Mouse (Mus musculus) testis, adult 2 months (tissue): ENCODE measurements at regions not wholly inside any gene's neighbourhood (a gene's known extent, or its start where the extent isn't known, plus 50 kb on each side); places are given as distances from the start of the nearest gene placed in this dataset.

ENCODE experiments used
- H3K27ac ChIP-seq: fragments of 200-500 bp; 2 replicates; pipeline ENCODE4 v1.5.1; 2012; ENCODE audit warnings: low read depth, low read length; ENCODE audit not compliant: control insufficient read depth, insufficient read depth
- H3K27me3 ChIP-seq: fragments of 200-500 bp; 2 replicates; pipeline ENCODE4 v1.6.1; 2012; ENCODE audit warnings: mild to moderate bottlenecking, low read length, moderate library complexity; ENCODE audit not compliant: control insufficient read depth, insufficient read depth
- H3K36me3 ChIP-seq: fragments of 200-500 bp; 2 replicates; pipeline ENCODE4 v1.6.1; 2012; ENCODE audit warnings: mild to moderate bottlenecking, low read length; ENCODE audit not compliant: control insufficient read depth, insufficient read depth
- H3K4me1 ChIP-seq: fragments of 200-500 bp; 2 replicates; pipeline ENCODE4 v1.6.1; 2012; ENCODE audit warnings: low read length; ENCODE audit not compliant: control insufficient read depth, insufficient read depth
- H3K4me3 ChIP-seq: fragments of 200-500 bp; 2 replicates; pipeline ENCODE4 v1.5.1; 2012; ENCODE audit warnings: low read depth, mild to moderate bottlenecking, low read length, moderate library complexity, mixed read lengths; ENCODE audit not compliant: control insufficient read depth
- CTCF ChIP-seq: fragments of 200-500 bp; IDR thresholded peaks from 2 replicates; pipeline ENCODE4 v1.5.1; 2012; ENCODE audit warnings: low read depth, mild to moderate bottlenecking, inconsistent platforms, low read length, moderate library complexity; ENCODE audit not compliant: control insufficient read depth, insufficient read depth, insufficient replicate concordance
- POLR2A ChIP-seq: fragments of 200-500 bp; IDR thresholded peaks from 2 replicates; pipeline ENCODE4 v1.6.1; 2012; ENCODE audit warnings: low read depth, mild to moderate bottlenecking, inconsistent platforms, low read length, moderate library complexity; ENCODE audit not compliant: control insufficient read depth

DNA sequence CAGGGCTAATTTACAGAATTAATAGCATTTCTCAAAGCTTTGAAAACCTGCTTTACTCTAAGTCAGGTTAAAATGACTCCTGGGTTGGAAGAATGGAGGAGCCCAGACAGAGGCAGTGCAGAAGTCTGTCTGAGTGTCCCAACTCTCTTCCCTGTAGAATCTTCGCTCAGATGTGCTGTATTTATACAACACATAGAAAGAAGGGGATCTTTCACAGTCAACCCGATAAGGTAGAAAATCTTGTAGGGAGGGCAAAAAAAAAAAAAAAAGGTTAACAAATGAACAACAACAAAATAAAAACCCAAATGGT, 134.8 kb upstream of the Ralgapa2 start:
- H3K27me3 ChIP-seq, result no peaks in the 10 kb centered on the region
- no peaks in the 10 kb centered on the region for H3K4me1 ChIP-seq
- no peak for TF ChIP-seq CTCF
- no peak for TF ChIP-seq POLR2A
- no peaks in the 10 kb centered on the region for H3K36me3 ChIP-seq
- no peak overlapping the region for H3K4me3 ChIP-seq
- no peak overlapping the region for H3K27ac ChIP-seq

DNA sequence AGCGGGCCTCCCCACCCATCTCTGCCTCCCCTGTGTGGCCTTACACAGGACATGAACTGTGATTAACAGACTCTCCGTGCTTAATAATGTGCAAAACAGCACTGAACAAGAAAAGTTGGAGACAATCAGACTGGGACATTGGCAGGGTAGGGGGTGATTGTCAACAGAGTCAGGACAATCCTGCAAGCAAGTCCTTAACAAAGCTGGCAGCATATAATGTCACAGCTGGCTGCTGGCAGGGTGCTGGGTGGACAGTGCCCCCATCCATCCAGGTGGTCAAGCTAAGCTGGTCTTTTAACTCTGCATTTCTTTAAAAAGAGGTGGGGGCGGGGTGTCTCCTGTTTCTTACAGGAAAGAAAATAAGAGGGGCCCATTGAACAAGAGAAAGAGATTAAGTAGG, 149.2 kb upstream of the Ralgapa2 start:
- Histone ChIP-seq H3K36me3 (no peaks in the 10 kb centered on the region), H3K27ac (no peak overlapping the region), H3K4me3 (no peak overlapping the region), H3K4me1 (no peaks in the 10 kb centered on the region), H3K27me3 (no peaks in the 10 kb centered on the region)
- TF ChIP-seq CTCF (no peak), POLR2A (no peak)

DNA sequence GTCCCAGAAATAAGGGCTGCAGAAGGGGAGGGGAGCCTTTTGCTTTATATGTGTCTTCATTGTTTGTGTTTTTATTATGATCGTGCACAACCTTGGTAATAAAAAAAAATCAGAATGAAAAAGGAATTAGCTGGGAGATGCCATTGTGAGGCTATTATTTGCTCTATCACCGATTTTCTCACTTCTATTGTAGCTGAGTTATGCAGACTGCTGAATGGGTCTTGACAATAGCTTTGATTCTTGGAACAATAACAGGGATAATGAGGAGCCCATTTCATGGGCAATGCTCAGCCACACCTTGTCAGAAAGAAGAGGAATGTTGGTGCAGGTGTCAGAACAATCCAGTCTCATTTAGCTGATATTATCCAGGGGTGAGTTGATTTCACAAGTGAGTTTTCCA, 160.6 kb upstream of the Ralgapa2 start:
- no peaks in the 10 kb centered on the region for H3K4me1 ChIP-seq
- H3K36me3 ChIP-seq, result no peaks in the 10 kb centered on the region
- H3K4me3 ChIP-seq, result no peak overlapping the region
- no peaks in the 10 kb centered on the region for H3K27me3 ChIP-seq
- no peak overlapping the region for H3K27ac ChIP-seq
- TF ChIP-seq CTCF (no peak), POLR2A (no peak)

GRCm38 (mm10) chr2:146681979-146682378, 169.8 kb upstream of the Ralgapa2 start:
- no peak overlapping the region for H3K4me3 ChIP-seq
- no peaks in the 10 kb centered on the region for H3K4me1 ChIP-seq
- H3K27me3 ChIP-seq, result no peaks in the 10 kb centered on the region
- no peak overlapping the region for H3K27ac ChIP-seq
- H3K36me3 ChIP-seq, result no peaks in the 10 kb centered on the region
- TF ChIP-seq CTCF (no peak), POLR2A (no peak)

- TF ChIP-seq POLR2A (no peak), CTCF (no peak)
- Histone ChIP-seq H3K36me3 (no peaks in the 10 kb centered on the region), H3K27me3 (no peaks in the 10 kb centered on the region), H3K4me3 (no peak overlapping the region), H3K4me1 (no peaks in the 10 kb centered on the region), H3K27ac (no peak overlapping the region)
These were observed 169.7 kb upstream of the Kiz start for GRCm38 (mm10) chr2:146685854-146686507.

GRCm38 (mm10) chr2:146688544-146688943, 167.1 kb upstream of the Kiz start:
- H3K36me3 ChIP-seq, result no peaks in the 10 kb centered on the region
- H3K4me1 ChIP-seq, result no peaks in the 10 kb centered on the region
- no peak for TF ChIP-seq POLR2A
- no peak for TF ChIP-seq CTCF
- H3K27me3 ChIP-seq, result no peaks in the 10 kb centered on the region
- no peak overlapping the region for H3K4me3 ChIP-seq
- H3K27ac ChIP-seq, result no peak overlapping the region

- Histone ChIP-seq H3K27me3 (no peaks in the 10 kb centered on the region), H3K4me1 (no peaks in the 10 kb centered on the region), H3K4me3 (no peak overlapping the region), H3K27ac (no peak overlapping the region), H3K36me3 (no peaks in the 10 kb centered on the region)
- TF ChIP-seq CTCF (no peak), POLR2A (no peak)
These were observed 162.2 kb upstream of the Kiz start for GRCm38 (mm10) chr2:146693484-146693883.

- TF ChIP-seq CTCF (no peak), POLR2A (no peak)
- H3K36me3 ChIP-seq, result no peaks in the 10 kb centered on the region
- no peaks in the 10 kb centered on the region for H3K27me3 ChIP-seq
- H3K4me3 ChIP-seq, result no peak overlapping the region
- no peaks in the 10 kb centered on the region for H3K4me1 ChIP-seq
- H3K27ac ChIP-seq, result no peak overlapping the region
These were observed 161.6 kb upstream of the Kiz start for GRCm38 (mm10) chr2:146694041-146694440.
